Mouse (Mus musculus) layer of hippocampus, adult 6 months (tissue): ENCODE data around the gene Rpl22. TPM values are rescaled to one million over a fixed set of nuclear protein-coding genes. Genes with fewer than 3 reads are reported as not detected.

Experiments used
- long read RNA-seq, 2 experiments: library from polyadenylated mRNA; unstranded; transcript quantifications; one replicate each; pipeline ENCODE4 v2.0.0; 2019 to 2020
- polyA plus RNA-seq: library from polyadenylated mRNA; unstranded; fragments of <200 nt; fragmentation: Nextera tagmentation; gene quantifications from 2 replicates; pipeline ENCODE4 v1.2.3, GENCODE M21; 2021

Rpl22 gene
- polyA plus RNA-seq = 327 and 332 TPM in 2 replicates
- long read RNA-seq, experiment 1, transcript Rpl22-205 (4 exons, 581 nt) = major isoform, 122 of 178 reads
- long read RNA-seq, experiment 1, partial matches to known transcripts = 28 of 178 reads
- long read RNA-seq, experiment 1, other reads (novel, unspliced or antisense) = 28 of 178 reads
- long read RNA-seq, experiment 2, transcript Rpl22-205 (4 exons, 581 nt) = major isoform, 135 of 188 reads
- long read RNA-seq, experiment 2, partial matches to known transcripts = 24 of 188 reads
- long read RNA-seq, experiment 2, other reads (novel, unspliced or antisense) = 29 of 188 reads

GRCm38 (mm10) chr4:152325574-152326411 is at the start of gene Rpl22:
TSS of gene Rpl22 (plus strand) at chr4:152325742.

GRCm38 (mm10) chr4:152291562-152291961 is 34.0 kb upstream of the Rpl22 start, which contains the start of gene Hes3:
TSS of gene Hes3 (minus strand) at chr4:152291662.

GRCm38 (mm10) chr4:152296874-152297861 is 28.4 kb upstream of the Rpl22 start, which contains the start of gene Icmt:
TSS of gene Icmt (plus strand) at chr4:152297227.

GRCm38 (mm10) chr4:152318517-152319234 is 6.9 kb upstream of the Rpl22 start, which contains the start of gene Rnf207:
TSS of gene Rnf207 (minus strand) at chr4:152318993.

GRCm38 (mm10) chr4:152338419-152339292 is 13.1 kb downstream of the Rpl22 start, which contains the start of gene Chd5:
TSS of gene Chd5 (plus strand) at chr4:152338651.

Other genes with a start within 250 kb of the Rpl22 start
- 0.19 and 0.25 TPM in 2 replicates for gene Tnfrsf25, start 209.8 kb upstream of the Rpl22 start, polyA plus RNA-seq
- gene Espn, start 173.4 kb upstream of the Rpl22 start, polyA plus RNA-seq = 0.92 and 1.9 TPM in 2 replicates
- gene Hes2, start 166.9 kb upstream of the Rpl22 start, polyA plus RNA-seq = 0.14 TPM in 1 of 2 replicates, not detected in the other
- 373 and 425 TPM in 2 replicates for gene Acot7, start 147.6 kb upstream of the Rpl22 start, polyA plus RNA-seq
- 1.4 and 2.0 TPM in 2 replicates for gene Gpr153, start 51.5 kb upstream of the Rpl22 start, polyA plus RNA-seq
- not detected in 2 replicates for gene Hes3, start 34.1 kb upstream of the Rpl22 start, polyA plus RNA-seq
- gene Icmt, start 28.5 kb upstream of the Rpl22 start, polyA plus RNA-seq = 13.9 and 16.0 TPM in 2 replicates
- gene Rnf207, start 6.7 kb upstream of the Rpl22 start, polyA plus RNA-seq = 0.80 and 0.85 TPM in 2 replicates
- 92.4 and 92.8 TPM in 2 replicates for gene Chd5, start 12.9 kb downstream of the Rpl22 start, polyA plus RNA-seq
- gene Nphp4, start 151.0 kb downstream of the Rpl22 start, polyA plus RNA-seq = 2.8 and 3.2 TPM in 2 replicates
- 116 and 139 TPM in 2 replicates for gene Kcnab2, start 152.1 kb downstream of the Rpl22 start, polyA plus RNA-seq